Mouse (Mus musculus): ENCODE results near the gene Arpp19.

- TF ChIP-seq POLR2A (IDR thresholded peaks at IDR 0.05; ENCODE audit: extremely low read depth, insufficient read depth, low read length) (no peak), CTCF (IDR thresholded peaks at IDR 0.05; ENCODE audit: extremely low read depth, insufficient read depth, low read length) (no peak)
Observed at GRCm38 (mm10) chr9:75038357-75038688, 909 bp downstream of the Arpp19 start.

Data from cortical plate, adult 2 months (tissue).